Mouse (Mus musculus) kidney, embryonic 14.5 days (tissue): Measurements from ENCODE around the gene Cd37. TPM values are rescaled to one million over a fixed set of nuclear protein-coding genes. Genes with fewer than 3 reads are reported as not detected.
A peak's percentile ranks its signal among the peaks of the same experiment; 100 is the strongest.

Experiments
- ATAC-seq: fragments of 200-750 bp; cut with Nextera tagmentation; 2 replicates; pipeline ENCODE4 v1.8.0; 2017; ENCODE audit warnings: moderate number of reproducible peaks, mild to moderate bottlenecking, moderate TSS enrichment, moderate library complexity; ENCODE audit not compliant: low FRiP score, low TSS enrichment
- H3K27ac ChIP-seq: fragments of 300-500 bp; sonication (generic); 2 replicates; pipeline ENCODE4 v1.5.1; 2014; ENCODE audit warnings: low read depth, mild to moderate bottlenecking, low read length, moderate library complexity, mixed read lengths
- H3K27me3 ChIP-seq: fragments of 300-500 bp; sonication (generic); 2 replicates; pipeline ENCODE4 v1.6.1; 2014; ENCODE audit warnings: mild to moderate bottlenecking, low read length; ENCODE audit not compliant: control insufficient read depth, insufficient read depth
- H3K36me3 ChIP-seq: fragments of 300-500 bp; sonication (generic); 2 replicates; pipeline ENCODE4 v1.6.1; 2014; ENCODE audit warnings: low read length, mixed read lengths; ENCODE audit not compliant: control insufficient read depth, insufficient read depth
- H3K4me1 ChIP-seq: fragments of 300-500 bp; sonication (generic); 2 replicates; pipeline ENCODE4 v1.6.1; 2014; ENCODE audit warnings: low read length, mixed read lengths; ENCODE audit not compliant: control insufficient read depth, insufficient read depth
- H3K4me2 ChIP-seq: fragments of 300-500 bp; sonication (generic); replicated peaks from 2 replicates; pipeline ENCODE4 v1.6.1; 2014; ENCODE audit warnings: low read depth, mild to moderate bottlenecking, low read length
- H3K4me3 ChIP-seq: fragments of 300-500 bp; sonication (generic); 2 replicates; pipeline ENCODE4 v1.5.1; 2014; ENCODE audit warnings: mild to moderate bottlenecking, low read length
- H3K9ac ChIP-seq: fragments of 300-500 bp; sonication (generic); 2 replicates; pipeline ENCODE4 v1.6.1; 2014; ENCODE audit warnings: low read depth, mild to moderate bottlenecking, low read length, moderate library complexity
- H3K9me3 ChIP-seq: fragments of 300-500 bp; sonication (generic); 2 replicates; pipeline ENCODE4 v1.6.1; 2016; ENCODE audit warnings: low read length; ENCODE audit not compliant: control insufficient read depth
- WGBS: fragments of 180-500 bp; shearing (Covaris S2); extraction: QIAGEN DNeasy Blood & Tissue Kit; methylation state at CpG from one replicate; pipeline ENCODE4 v1.1.7; 2014; 5-methylcytosine and 5-hydroxymethylcytosine counted together
- polyA plus RNA-seq: library from polyadenylated mRNA; unstranded; fragments of >200 nt; fragmentation: Nextera tagmentation; extraction: Ambion mirVana; gene quantifications from 2 replicates; pipeline ENCODE4 v1.2.1, GENCODE M21; 2014

Gene Cd37
- polyA plus RNA-seq, 1 experiment from 2014 or later = 0.60 TPM

DNA sequence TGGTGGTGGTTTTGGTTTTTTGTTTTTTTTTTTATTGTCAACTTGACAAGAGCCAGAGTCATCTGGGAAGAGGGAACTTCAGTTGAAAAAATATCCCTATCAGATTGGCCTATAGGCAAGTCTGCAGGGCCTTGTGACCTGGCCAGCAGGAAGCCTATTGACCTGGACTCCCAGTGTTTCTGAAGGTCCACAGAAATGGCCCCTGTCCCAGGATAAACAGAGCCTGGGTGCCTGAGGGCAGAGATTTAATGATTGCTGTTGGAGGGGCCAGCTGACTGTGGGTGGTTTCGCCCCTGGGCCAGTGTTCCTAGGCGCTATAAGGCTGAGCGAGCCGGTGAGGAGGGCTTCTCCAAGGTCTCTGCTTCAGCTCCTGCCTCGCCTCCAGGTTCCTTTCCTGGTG is 25.2 kb downstream of the Cd37 start:
- 50% methylated on average over 5 of the region's 5 CpGs for WGBS
- Histone ChIP-seq H3K9ac (no peak overlapping the region), H3K9me3 (no peaks in the 10 kb centered on the region), H3K4me3 (no peak overlapping the region), H3K27ac (no peak overlapping the region), H3K4me1 (peaks cover 21% of the 10 kb centered on the region), H3K36me3 (peaks cover 18% of the 10 kb centered on the region), H3K4me2 (no peak overlapping the region), H3K27me3 (peaks cover 14% of the 10 kb centered on the region; the same call in 1 of the 2 replicates)
- no peak for ATAC-seq

GRCm38 (mm10) chr7:45212356-45212755 is 26.6 kb downstream of the Cd37 start:
- 66% methylated on average over 7 of the region's 7 CpGs for WGBS
- ATAC-seq = no peak
- Histone ChIP-seq H3K27me3 (peaks cover 14% of the 10 kb centered on the region; the same call in 1 of the 2 replicates), H3K9me3 (no peaks in the 10 kb centered on the region), H3K4me3 (no peak overlapping the region), H3K36me3 (peaks cover 4% of the 10 kb centered on the region; the same call in 1 of the 2 replicates), H3K4me1 (peaks cover 11% of the 10 kb centered on the region), H3K27ac (no peak overlapping the region), H3K9ac (no peak overlapping the region), H3K4me2 (no peak overlapping the region; the same call in 1 of the 2 replicates)

GRCm38 (mm10) chr7:45211851-45212251 is 27.1 kb downstream of the Cd37 start, which contains the start of gene Dkkl1:
Dkkl1 (minus strand) TSS chr7:45212147.
- peak within 1 kb of the TSS; percentile 4; the same call in 1 of the 2 replicates for H3K4me3 ChIP-seq
- peak within 1 kb of the TSS; percentile 40 for H3K4me2 ChIP-seq
- ATAC-seq = no peak
- H3K9me3 ChIP-seq = no peaks in the 10 kb centered on the region
- H3K4me1 ChIP-seq = peaks cover 7% of the 10 kb centered on the region; the same call in 1 of the 2 replicates
- no peaks in the 10 kb centered on the region for H3K36me3 ChIP-seq
- H3K27ac ChIP-seq = no peak within 1 kb of the TSS
- WGBS = 5% methylated on average over 17 of the region's 17 CpGs
- no peak within 1 kb of the TSS for H3K9ac ChIP-seq
- H3K27me3 ChIP-seq = peaks cover 14% of the 10 kb centered on the region; the same call in 1 of the 2 replicates

GRCm38 (mm10) chr7:45211070-45211469 is 27.8 kb downstream of the Cd37 start:
- H3K27ac ChIP-seq = no peak overlapping the region
- 68% methylated on average over 10 of the region's 10 CpGs for WGBS
- H3K4me2 ChIP-seq = no peak overlapping the region
- peaks cover 14% of the 10 kb centered on the region; the same call in 1 of the 2 replicates for H3K27me3 ChIP-seq
- ATAC-seq = no peak
- H3K9me3 ChIP-seq = no peaks in the 10 kb centered on the region
- H3K36me3 ChIP-seq = no peaks in the 10 kb centered on the region
- H3K4me1 ChIP-seq = peaks cover 7% of the 10 kb centered on the region; the same call in 1 of the 2 replicates
- no peak overlapping the region for H3K4me3 ChIP-seq
- H3K9ac ChIP-seq = no peak overlapping the region

DNA sequence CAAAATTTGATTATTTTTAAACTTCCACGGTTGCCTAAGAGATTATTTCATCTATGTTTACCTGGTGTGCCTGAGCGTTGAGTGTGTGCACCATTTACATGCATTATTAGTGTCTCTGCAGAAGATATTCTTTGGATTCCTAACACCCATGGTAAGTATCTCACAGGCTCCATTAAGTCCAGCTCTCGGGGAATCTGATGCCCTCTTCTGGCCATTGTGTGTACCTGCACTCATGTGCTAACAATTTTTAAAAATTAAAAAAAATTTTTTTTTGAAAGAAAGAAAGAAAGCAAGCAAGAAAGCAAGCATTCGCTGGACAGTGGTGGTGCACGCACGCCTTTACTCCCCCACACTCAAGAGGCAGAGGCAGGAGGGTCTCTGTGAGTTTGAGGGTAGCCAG is 30.7 kb downstream of the Cd37 start:
- Histone ChIP-seq H3K4me3 (no peak overlapping the region), H3K9me3 (no peaks in the 10 kb centered on the region), H3K36me3 (no peaks in the 10 kb centered on the region), H3K4me2 (no peak overlapping the region), H3K9ac (no peak overlapping the region), H3K4me1 (peaks cover 7% of the 10 kb centered on the region; the same call in 1 of the 2 replicates), H3K27ac (no peak overlapping the region), H3K27me3 (peaks cover 14% of the 10 kb centered on the region; the same call in 1 of the 2 replicates)
- 84% methylated on average over 6 of the region's 6 CpGs for WGBS
- no peak for ATAC-seq

GRCm38 (mm10) chr7:45204380-45205143 is 34.4 kb downstream of the Cd37 start, which contains the start of gene Ccdc155:
Ccdc155 (minus strand) TSS chr7:45204892.
- H3K4me3 ChIP-seq = peak within 1 kb of the TSS; percentile 41
- H3K4me1 ChIP-seq = no peaks in the 10 kb centered on the region
- H3K27me3 ChIP-seq = no peaks in the 10 kb centered on the region
- H3K9ac ChIP-seq = peak within 1 kb of the TSS; percentile 45; the same call in 1 of the 2 replicates
- H3K4me2 ChIP-seq = peak within 1 kb of the TSS; percentile 46
- H3K9me3 ChIP-seq = no peaks in the 10 kb centered on the region
- WGBS = 9% methylated on average over 43 of the region's 44 CpGs
- peak; percentile 96 for ATAC-seq
- no peak within 1 kb of the TSS for H3K27ac ChIP-seq
- H3K36me3 ChIP-seq = no peaks in the 10 kb centered on the region

GRCm38 (mm10) chr7:45202654-45203053 is 36.3 kb downstream of the Cd37 start:
- no peak overlapping the region for H3K9ac ChIP-seq
- H3K36me3 ChIP-seq = no peaks in the 10 kb centered on the region
- 63% methylated on average over 10 of the region's 10 CpGs for WGBS
- H3K4me2 ChIP-seq = no peak overlapping the region
- H3K4me1 ChIP-seq = no peaks in the 10 kb centered on the region
- no peak for ATAC-seq
- H3K9me3 ChIP-seq = no peaks in the 10 kb centered on the region
- no peaks in the 10 kb centered on the region for H3K27me3 ChIP-seq
- no peak overlapping the region for H3K27ac ChIP-seq
- H3K4me3 ChIP-seq = no peak overlapping the region

- Histone ChIP-seq H3K36me3 (no peaks in the 10 kb centered on the region), H3K27ac (no peak overlapping the region), H3K4me2 (no peak overlapping the region), H3K4me3 (no peak overlapping the region), H3K4me1 (no peaks in the 10 kb centered on the region), H3K9ac (no peak overlapping the region), H3K9me3 (no peaks in the 10 kb centered on the region), H3K27me3 (no peaks in the 10 kb centered on the region)
- no peak for ATAC-seq
- WGBS = 83% methylated on average over 11 of the region's 11 CpGs
Measured at GRCm38 (mm10) chr7:45198961-45199360, 40.0 kb downstream of the Cd37 start.

- ATAC-seq = 0 out of 2 replicates have a peak, but pooled peaks have one; percentile 48
- 14% methylated on average over 5 of the region's 5 CpGs for WGBS
- Histone ChIP-seq H3K4me3 (no peak overlapping the region), H3K4me2 (no peak overlapping the region), H3K4me1 (no peaks in the 10 kb centered on the region), H3K27me3 (no peaks in the 10 kb centered on the region), H3K27ac (no peak overlapping the region), H3K36me3 (no peaks in the 10 kb centered on the region), H3K9ac (no peak overlapping the region), H3K9me3 (no peaks in the 10 kb centered on the region)
Measured at GRCm38 (mm10) chr7:45198435-45198834, 40.5 kb downstream of the Cd37 start.
